Comparison of ENCODE assay signal across 23 mouse cellular contexts in the genomic region with DNA sequence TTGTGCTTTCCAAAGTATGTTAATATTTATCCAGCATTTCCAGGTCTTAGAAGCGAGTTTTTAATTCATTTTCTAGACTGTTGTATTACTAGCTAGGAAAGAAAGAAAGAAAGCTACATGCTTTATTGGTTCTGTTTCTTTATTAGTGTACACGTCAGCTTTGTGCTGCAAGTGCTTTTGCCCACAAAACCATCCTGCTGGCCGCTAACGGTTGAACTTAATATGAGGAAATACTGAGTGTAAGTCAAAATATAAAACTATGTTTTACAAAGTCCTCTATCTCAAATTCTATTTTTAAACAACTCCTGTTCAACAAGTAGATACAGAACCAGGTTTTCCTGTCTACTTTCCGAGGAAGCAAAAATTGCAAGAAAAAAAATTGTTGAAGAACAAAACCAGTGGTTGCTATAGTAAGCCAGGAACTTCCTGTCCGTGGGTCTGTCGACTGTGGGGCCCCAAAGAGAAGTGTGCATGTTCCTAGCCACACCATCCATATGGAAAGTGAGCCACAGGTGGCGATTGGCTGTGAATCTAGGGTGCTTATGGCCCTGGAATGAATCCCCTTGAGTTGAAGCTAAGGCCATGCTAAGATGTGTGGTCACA. TPM values are rescaled to one million over a fixed set of nuclear protein-coding genes. Genes with fewer than 3 reads are reported as not detected.
DNase-seq lines count a peak whose midpoint lies in the region; ATAC-seq lines count a peak whose summit lies in the region.
"Had no signal": no experiment of that assay in that cellular context is flagged by ENCODE, and none has a peak within 500 bp of the region (broad histone marks: within the 10 kb centered on the region; RNA-seq: fewer than 3 reads in every experiment).

No protein-coding gene starts in this region.

- peaks cover 10% of the 10 kb centered on the region for H3K4me1 ChIP-seq in liver, embryonic 11.5 days (replicated peaks; ENCODE audit: control insufficient read depth, insufficient read depth, low read length)

- H3K4me3 ChIP-seq in liver, embryonic 11.5 days (ENCODE audit: low read depth, low read length): no peak overlapping the region
- H3K4me3 ChIP-seq: heart, adult 2 months; heart, embryonic 15.5 days; hindbrain, embryonic 15.5 days; neural tube, embryonic 12.5 days had no signal

- ATAC-seq in liver, embryonic 11.5 days (replicated peaks; ENCODE audit: low FRiP score): no peak
- peak; percentile 19 for ATAC-seq in activated CD4-positive, CD25-positive, alpha-beta regulatory T cell, adult 4 months
- 0 out of 2 replicates have a peak, but pooled peaks have one; percentile 35 for ATAC-seq in monocyte, adult 5-6 weeks (replicated peaks; ENCODE audit: insufficient number of reproducible peaks, low FRiP score, low TSS enrichment, poor library complexity, severe bottlenecking)
- ATAC-seq in erythroblast, adult 5-6 weeks (replicated peaks; ENCODE audit: low FRiP score, poor library complexity, severe bottlenecking): no peak
- ATAC-seq: forebrain, postnatal 0 days; intestine, embryonic 16.5 days had no signal

- H3K27me3 ChIP-seq in liver, embryonic 11.5 days (replicated peaks; ENCODE audit: control insufficient read depth, insufficient read depth, low read length): no peaks in the 10 kb centered on the region
- H3K27me3 ChIP-seq: heart, embryonic 15.5 days; hindbrain, embryonic 15.5 days; neural tube, embryonic 12.5 days had no signal

- WGBS in liver, embryonic 11.5 days: 44% methylated on average over 8 of the region's 8 CpGs

- no peak for DNase-seq in liver, embryonic 11.5 days (ENCODE audit: low spot score)
- DNase-seq in liver: no peak
- peak; percentile 36 for DNase-seq in induced T-regulatory cell, adult 2 months (ENCODE audit: low read depth)
- no peak for DNase-seq in c-Kit-positive CD71-positive TER-119-positive erythroid progenitor cells, embryonic 14.5 days (ENCODE audit: low spot score)
- DNase-seq: adrenal gland, adult 2 months; cerebellum, adult 18-20 months; forebrain, postnatal 0 days; gastrocnemius, postnatal 14 days; heart, adult 2 months; heart, postnatal 4 days; kidney, adult 9 months; kidney, postnatal 25 days; lung, adult 2 months; lung, postnatal 14 days; midbrain, embryonic 14.5 days; thymus, postnatal 36 days had no signal

- no peak overlapping the region for H3K27ac ChIP-seq in liver, embryonic 11.5 days (ENCODE audit: low read depth, low read length)
- H3K27ac ChIP-seq: heart, adult 2 months; heart, embryonic 15.5 days; hindbrain, embryonic 15.5 days; neural tube, embryonic 12.5 days had no signal

- no peaks in the 10 kb centered on the region for H3K9me3 ChIP-seq in liver, embryonic 11.5 days (ENCODE audit: control insufficient read depth, low read length)
- H3K9me3 ChIP-seq: heart, embryonic 15.5 days; hindbrain, embryonic 15.5 days; neural tube, embryonic 12.5 days had no signal

- 0 out of 2 replicates have a peak overlapping the region, but pooled peaks have one; percentile 23 for H3K4me2 ChIP-seq in liver, embryonic 11.5 days
- H3K4me2 ChIP-seq: heart, embryonic 15.5 days; hindbrain, embryonic 15.5 days; neural tube, embryonic 12.5 days had no signal

- H3K9ac ChIP-seq in liver, embryonic 11.5 days (ENCODE audit: low read depth, low read length): no peak overlapping the region
- H3K9ac ChIP-seq: forebrain, postnatal 0 days; heart, embryonic 15.5 days; hindbrain, embryonic 15.5 days; neural tube, embryonic 12.5 days had no signal

- peaks cover 3% of the 10 kb centered on the region; the same call in 1 of the 2 replicates for H3K36me3 ChIP-seq in liver, embryonic 11.5 days (ENCODE audit: control insufficient read depth, insufficient read depth, low read length)
- H3K36me3 ChIP-seq: heart, embryonic 15.5 days; hindbrain, embryonic 15.5 days; neural tube, embryonic 12.5 days had no signal

RNA-seq across cellular contexts. Expression of a gene that starts 22.9 kb away (rescaled TPM):
- polyA plus RNA-seq in liver, embryonic 11.5 days (2014; fragmentation: Nextera tagmentation; extraction: Ambion mirVana): 66.2 and 69.7 TPM in 2 replicates
- 10 to 100 TPM; 58.1 to 69.6 TPM for polyA plus RNA-seq in activated CD4-positive, CD25-positive, alpha-beta regulatory T cell, adult 4 months (2017; shearing (Covaris generic))
- total RNA-seq in monocyte, adult 5-6 weeks (2017): 103 to 177 TPM (median 151 TPM) in 3 replicates
- total RNA-seq in erythroblast, adult 5-6 weeks (2015; ENCODE audit: low replicate concordance): 29.9 and 39.8 TPM in 2 replicates
- 42.1 and 53.9 TPM in 2 replicates for total RNA-seq in erythroblast, adult 5-6 weeks (2017; ENCODE audit: low replicate concordance)

RNA-seq across cellular contexts. Expression of a gene that starts 48.5 kb away (rescaled TPM):
- polyA plus RNA-seq in liver, embryonic 11.5 days (2014; fragmentation: Nextera tagmentation; extraction: Ambion mirVana): 7.6 and 7.8 TPM in 2 replicates
- polyA plus RNA-seq in activated CD4-positive, CD25-positive, alpha-beta regulatory T cell, adult 4 months (2017; shearing (Covaris generic)): 10 to 100 TPM; 11.6 to 18.4 TPM
- total RNA-seq in monocyte, adult 5-6 weeks (2017): 20.8 to 40.3 TPM (median 22.5 TPM) in 3 replicates
- total RNA-seq in erythroblast, adult 5-6 weeks (2015; ENCODE audit: low replicate concordance): 2.1 and 6.0 TPM in 2 replicates
- 1.7 and 2.8 TPM in 2 replicates for total RNA-seq in erythroblast, adult 5-6 weeks (2017; ENCODE audit: low replicate concordance)

RNA-seq across cellular contexts. Expression of a gene that starts 48.9 kb away (rescaled TPM):
- 69.6 and 80.5 TPM in 2 replicates for polyA plus RNA-seq in liver, embryonic 11.5 days (2014; fragmentation: Nextera tagmentation; extraction: Ambion mirVana)
- 100 to 1,000 TPM; 132 to 174 TPM for polyA plus RNA-seq in activated CD4-positive, CD25-positive, alpha-beta regulatory T cell, adult 4 months (2017; shearing (Covaris generic))
- total RNA-seq in monocyte, adult 5-6 weeks (2017): 199 to 267 TPM (median 223 TPM) in 3 replicates
- total RNA-seq in erythroblast, adult 5-6 weeks (2015; ENCODE audit: low replicate concordance): 35.1 and 78.4 TPM in 2 replicates
- 37.1 and 47.7 TPM in 2 replicates for total RNA-seq in erythroblast, adult 5-6 weeks (2017; ENCODE audit: low replicate concordance)

Comparison
In these comparisons a context has a peak if more than half of its experiments do, and no peak if none do; other contexts are left out.
1. ATAC-seq: peak in activated CD4-positive, CD25-positive, alpha-beta regulatory T cell, adult 4 months (single experiment) and monocyte, adult 5-6 weeks (single experiment); none in liver, embryonic 11.5 days (single experiment) and erythroblast, adult 5-6 weeks (single experiment).